Mouse (Mus musculus) liver, embryonic 11.5 days (tissue): ENCODE data around the gene Osbpl8. TPM values are rescaled to one million over a fixed set of nuclear protein-coding genes. Genes with fewer than 3 reads are reported as not detected.

ENCODE experiments used
- ATAC-seq: fragments of 200-750 bp; cut with Nextera tagmentation; replicated peaks from 2 replicates; pipeline ENCODE4 v1.8.0; 2017; ENCODE audit warnings: moderate number of reproducible peaks, mild to moderate bottlenecking, moderate TSS enrichment, moderate library complexity; ENCODE audit not compliant: low FRiP score
- DNase-seq: peaks from one replicate; pipeline ENCODE4 v3.0.0-alpha.2; 2017; ENCODE audit warnings: low spot score
- H3K27ac ChIP-seq: fragments of 300-500 bp; sonication (generic); 2 replicates; pipeline ENCODE4 v1.5.1; 2014; ENCODE audit warnings: mild to moderate bottlenecking, low read depth, low read length, control low read depth
- H3K27me3 ChIP-seq: fragments of 300-500 bp; sonication (generic); replicated peaks from 2 replicates; pipeline ENCODE4 v1.6.1; 2014; ENCODE audit warnings: low read length, mixed read lengths; ENCODE audit not compliant: control insufficient read depth, insufficient read depth
- H3K36me3 ChIP-seq: fragments of 300-500 bp; sonication (generic); 2 replicates; pipeline ENCODE4 v1.6.1; 2014; ENCODE audit warnings: mild to moderate bottlenecking, low read length, moderate library complexity, mixed read lengths; ENCODE audit not compliant: control insufficient read depth, insufficient read depth
- H3K4me1 ChIP-seq: fragments of 300-500 bp; sonication (generic); replicated peaks from 2 replicates; pipeline ENCODE4 v1.6.1; 2014; ENCODE audit warnings: low read length, mixed read lengths; ENCODE audit not compliant: control insufficient read depth, insufficient read depth
- H3K4me2 ChIP-seq: fragments of 300-500 bp; sonication (generic); 2 replicates; pipeline ENCODE4 v1.6.1; 2014; ENCODE audit warnings: mild to moderate bottlenecking, control low read depth, moderate library complexity
- H3K4me3 ChIP-seq: fragments of 300-500 bp; sonication (generic); 2 replicates; pipeline ENCODE4 v1.5.1; 2014; ENCODE audit warnings: low read depth, low read length, control low read depth
- H3K9ac ChIP-seq: fragments of 300-500 bp; sonication (generic); 2 replicates; pipeline ENCODE4 v1.6.1; 2014; ENCODE audit warnings: low read depth, low read length, control low read depth
- H3K9me3 ChIP-seq: fragments of 300-500 bp; sonication (generic); 2 replicates; pipeline ENCODE4 v1.6.1; 2016; ENCODE audit warnings: low read length, inconsistent platforms, mixed read lengths; ENCODE audit not compliant: control insufficient read depth
- WGBS: fragments of 180-500 bp; shearing (Covaris S2); extraction: QIAGEN DNeasy Blood & Tissue Kit; methylation state at CpG from one replicate; pipeline ENCODE4 v1.1.7; 2014; 5-methylcytosine and 5-hydroxymethylcytosine counted together
- polyA plus RNA-seq: library from polyadenylated mRNA; unstranded; fragments of >200 nt; fragmentation: Nextera tagmentation; extraction: Ambion mirVana; gene quantifications from 2 replicates; pipeline ENCODE4 v1.2.1, GENCODE M21; 2014

Osbpl8 gene
- polyA plus RNA-seq, 1 experiment from 2014 or later: 11.2 TPM

DNA sequence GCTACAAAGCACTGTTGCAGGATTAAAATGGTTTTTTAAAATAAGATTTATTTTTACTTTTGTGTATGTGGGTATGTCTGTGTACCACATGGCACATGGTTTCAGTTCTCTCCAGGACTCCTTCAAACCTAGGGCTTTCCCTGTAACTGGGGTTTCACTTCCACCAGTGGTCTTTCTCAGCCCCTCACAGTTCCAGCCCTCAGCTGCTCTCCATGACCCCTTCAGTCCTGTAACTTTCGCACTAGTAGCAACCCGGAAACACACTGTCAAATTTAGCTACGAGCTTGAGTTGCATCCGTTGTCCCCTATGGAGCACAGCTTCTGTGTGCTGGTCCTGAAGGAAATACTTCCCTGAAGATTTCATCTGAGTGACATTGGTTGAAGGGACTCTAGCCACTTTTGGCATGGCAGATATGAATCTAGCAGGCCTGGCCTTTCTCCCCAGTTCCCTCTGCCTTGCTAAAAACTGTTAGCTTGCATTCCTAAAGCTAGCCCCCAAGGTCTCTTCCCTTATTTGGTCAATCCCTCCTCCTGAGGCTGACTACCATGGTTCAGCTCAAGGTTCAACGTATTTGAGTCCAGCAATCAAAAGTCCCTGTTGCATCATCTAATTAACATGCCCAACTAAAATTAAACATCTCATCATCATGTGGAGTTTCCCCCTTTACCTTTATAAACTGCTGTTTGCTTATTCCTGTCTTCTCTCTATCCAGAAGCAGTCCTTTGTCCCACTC lies 4.6 kb upstream of the Osbpl8 start:
- ATAC-seq (no peak), DNase-seq (no peak)
- no peak overlapping the region for H3K4me3 ChIP-seq
- no peak overlapping the region for H3K27ac ChIP-seq
- no peak overlapping the region for H3K9ac ChIP-seq
- WGBS: 66% methylated on average over 5 of the region's 5 CpGs
- no peak overlapping the region for H3K4me2 ChIP-seq
- H3K4me1 ChIP-seq: peaks cover 7% of the 10 kb centered on the region
- no peaks in the 10 kb centered on the region for H3K36me3 ChIP-seq
- H3K9me3 ChIP-seq: no peaks in the 10 kb centered on the region
- H3K27me3 ChIP-seq: no peaks in the 10 kb centered on the region

DNA sequence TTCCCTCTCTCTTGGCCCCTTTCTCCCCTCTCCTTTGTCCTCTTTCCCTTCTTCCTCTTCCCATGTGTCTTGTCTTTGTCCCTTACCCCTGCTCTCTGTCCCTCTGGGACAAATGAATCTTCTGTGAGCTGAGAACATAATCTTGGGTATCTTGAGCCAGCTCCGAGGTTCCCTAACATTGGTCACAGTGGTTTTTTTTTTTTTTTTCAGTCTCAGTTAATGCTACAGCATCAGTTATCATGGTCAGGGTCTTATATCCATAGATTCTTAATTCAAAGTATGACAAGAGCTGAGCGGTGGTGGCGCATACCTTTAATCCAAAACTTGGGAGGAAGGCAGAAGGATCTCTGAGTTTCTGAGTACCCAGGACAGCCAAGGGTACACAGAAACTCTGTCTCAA lies 4.0 kb upstream of the Osbpl8 start:
- no peak for DNase-seq

DNA sequence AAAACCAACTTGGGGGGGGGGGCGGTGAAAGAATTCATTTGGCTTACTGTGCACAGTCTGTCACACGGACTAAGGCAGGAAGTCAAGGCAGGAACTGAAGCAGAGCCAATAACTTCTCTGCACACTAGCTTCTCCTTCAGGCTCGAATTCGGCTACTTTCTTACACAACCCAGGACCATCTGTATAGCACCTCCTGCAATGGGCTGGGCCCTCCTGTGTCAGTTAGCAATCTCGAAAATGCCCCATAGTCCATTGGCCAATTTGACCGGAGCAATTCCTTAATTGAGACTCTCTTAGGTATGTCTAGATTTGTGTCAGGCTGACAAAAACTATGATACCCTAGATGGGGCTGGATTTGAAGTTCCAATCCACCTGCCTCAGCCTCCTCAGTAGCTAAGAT lies 3.2 kb upstream of the Osbpl8 start:
- no peak overlapping the region for H3K4me3 ChIP-seq
- DNase-seq (no peak), ATAC-seq (no peak)
- H3K4me2 ChIP-seq: no peak overlapping the region
- no peaks in the 10 kb centered on the region for H3K9me3 ChIP-seq
- peaks cover 7% of the 10 kb centered on the region for H3K4me1 ChIP-seq
- no peak overlapping the region for H3K27ac ChIP-seq
- no peaks in the 10 kb centered on the region for H3K27me3 ChIP-seq
- H3K36me3 ChIP-seq: no peaks in the 10 kb centered on the region
- 76% methylated on average over 6 of the region's 6 CpGs for WGBS
- no peak overlapping the region for H3K9ac ChIP-seq

More for the DNA sequence above, 4.0 kb upstream of the Osbpl8 start:
- Histone ChIP-seq H3K27me3 (no peaks in the 10 kb centered on the region), H3K9me3 (no peaks in the 10 kb centered on the region), H3K4me1 (peaks cover 7% of the 10 kb centered on the region), H3K36me3 (no peaks in the 10 kb centered on the region), H3K4me3 (no peak overlapping the region), H3K27ac (no peak overlapping the region), H3K4me2 (no peak overlapping the region), H3K9ac (no peak overlapping the region)
- 82% methylated on average over 3 of the region's 3 CpGs for WGBS
- ATAC-seq: no peak

DNA sequence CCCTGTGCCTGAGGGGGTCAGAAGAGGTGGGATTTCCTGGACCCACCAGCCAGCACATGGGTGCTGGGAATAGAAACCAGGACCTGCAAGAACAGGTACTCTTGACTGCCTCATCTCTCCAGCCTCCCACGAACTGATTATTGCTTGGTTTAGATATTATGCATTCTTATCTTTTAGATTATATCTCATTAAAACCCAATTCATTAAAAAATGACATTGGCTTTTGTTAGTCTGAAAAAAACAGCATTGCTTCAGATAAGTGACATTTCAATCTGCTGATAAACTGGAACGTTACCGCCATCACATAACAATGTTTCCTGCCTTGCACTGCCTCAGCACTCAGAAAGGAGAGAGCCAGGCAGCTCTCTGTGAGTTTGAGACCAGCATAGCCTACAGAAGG lies 1.5 kb upstream of the Osbpl8 start:
- Histone ChIP-seq H3K36me3 (no peaks in the 10 kb centered on the region), H3K4me1 (peaks cover 16% of the 10 kb centered on the region), H3K4me3 (no peak overlapping the region), H3K9me3 (no peaks in the 10 kb centered on the region), H3K9ac (no peak overlapping the region), H3K27ac (no peak overlapping the region), H3K4me2 (no peak overlapping the region), H3K27me3 (no peaks in the 10 kb centered on the region)
- DNase-seq (no peak), ATAC-seq (no peak)
- 53% methylated on average over 3 of the region's 3 CpGs for WGBS

DNA sequence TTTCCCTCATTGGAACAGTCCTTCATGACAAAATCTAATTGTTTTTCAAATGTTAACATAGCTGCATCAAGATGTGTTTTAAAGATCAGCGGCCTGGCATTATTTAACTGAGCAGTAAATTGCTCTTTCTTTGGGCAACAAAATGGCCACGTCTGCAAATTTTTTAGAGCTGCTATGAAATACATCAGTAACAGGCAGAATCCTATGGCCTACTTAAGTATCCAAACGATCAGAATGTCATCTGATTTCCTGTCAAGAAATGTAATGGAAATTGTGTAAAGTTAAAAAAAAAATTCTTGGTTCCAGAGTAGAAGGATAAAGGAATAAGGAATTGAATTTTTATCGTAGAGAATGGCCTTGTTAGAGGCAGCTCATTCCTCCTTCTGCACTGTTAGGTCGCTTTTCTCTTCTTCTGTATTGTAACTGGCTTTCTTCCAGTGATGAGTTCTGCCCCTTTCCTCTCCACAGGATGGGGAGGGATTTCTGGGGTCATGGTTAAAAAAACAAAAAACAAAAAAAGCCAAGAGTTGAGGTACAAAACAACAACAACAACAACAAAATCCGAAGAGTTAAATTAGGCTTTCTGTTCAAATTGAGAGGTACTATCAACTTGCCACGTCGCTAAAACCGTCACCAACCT lies 831 bp upstream of the Osbpl8 start:
- H3K4me2 ChIP-seq: peak overlapping the region; percentile 60
- DNase-seq (no peak), ATAC-seq (no peak)
- H3K4me1 ChIP-seq: peaks cover 22% of the 10 kb centered on the region
- H3K27me3 ChIP-seq: no peaks in the 10 kb centered on the region
- H3K9me3 ChIP-seq: no peaks in the 10 kb centered on the region
- peak overlapping the region; percentile 93 for H3K27ac ChIP-seq
- peak overlapping the region; percentile 97 for H3K4me3 ChIP-seq
- H3K9ac ChIP-seq: peak overlapping the region; percentile 39
- H3K36me3 ChIP-seq: no peaks in the 10 kb centered on the region
- 37% methylated on average over 9 of the region's 9 CpGs for WGBS

DNA sequence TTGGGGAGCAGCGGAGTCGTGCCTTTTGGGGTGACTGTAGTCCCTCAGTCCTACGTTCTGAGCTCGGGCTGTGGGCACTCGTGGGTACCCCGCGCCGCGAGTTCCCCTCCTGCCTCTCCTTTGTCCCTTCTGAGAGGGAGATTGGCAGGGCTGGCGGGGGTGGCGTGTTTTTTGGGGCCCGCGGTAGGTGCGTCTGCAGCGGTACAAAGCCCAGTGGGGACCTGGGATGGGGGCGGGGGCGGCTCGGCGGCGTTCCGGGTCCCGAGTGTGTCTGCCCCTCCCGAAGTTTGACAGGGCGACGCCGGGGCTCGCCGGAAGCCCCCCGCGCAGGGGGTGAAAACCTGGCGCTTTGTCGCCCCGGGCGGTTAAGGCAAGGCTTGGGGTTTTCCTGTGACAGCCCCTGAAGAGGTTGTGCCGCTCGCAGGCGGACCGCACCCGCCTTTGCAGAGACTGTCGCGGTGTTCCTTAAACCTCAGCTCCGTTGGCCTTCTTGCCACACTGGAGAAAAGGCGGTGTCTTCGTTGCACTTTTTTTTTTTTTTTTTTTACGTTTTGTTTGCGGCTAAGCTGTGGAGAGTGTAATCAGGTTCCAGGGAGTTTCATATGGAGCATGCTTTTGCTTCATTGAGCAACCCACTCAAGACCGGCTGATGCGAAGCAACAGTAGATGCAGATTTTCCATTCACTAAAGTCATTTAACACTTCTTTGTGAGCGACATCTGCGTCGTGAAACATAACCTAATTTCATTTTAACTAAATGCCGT lies 848 bp downstream of the Osbpl8 start:
- H3K27me3 ChIP-seq: no peaks in the 10 kb centered on the region
- peak overlapping the region; percentile 96 for H3K9ac ChIP-seq
- H3K9me3 ChIP-seq: no peaks in the 10 kb centered on the region
- peak overlapping the region; percentile 97 for H3K4me3 ChIP-seq
- H3K4me2 ChIP-seq: peak overlapping the region; percentile 60
- H3K4me1 ChIP-seq: peaks cover 26% of the 10 kb centered on the region
- peak overlapping the region; percentile 93 for H3K27ac ChIP-seq
- DNase-seq: peak; percentile 66
- no peaks in the 10 kb centered on the region for H3K36me3 ChIP-seq
- peak; percentile 29 for ATAC-seq
- under 1% methylated on average over 52 of the region's 52 CpGs for WGBS

DNA sequence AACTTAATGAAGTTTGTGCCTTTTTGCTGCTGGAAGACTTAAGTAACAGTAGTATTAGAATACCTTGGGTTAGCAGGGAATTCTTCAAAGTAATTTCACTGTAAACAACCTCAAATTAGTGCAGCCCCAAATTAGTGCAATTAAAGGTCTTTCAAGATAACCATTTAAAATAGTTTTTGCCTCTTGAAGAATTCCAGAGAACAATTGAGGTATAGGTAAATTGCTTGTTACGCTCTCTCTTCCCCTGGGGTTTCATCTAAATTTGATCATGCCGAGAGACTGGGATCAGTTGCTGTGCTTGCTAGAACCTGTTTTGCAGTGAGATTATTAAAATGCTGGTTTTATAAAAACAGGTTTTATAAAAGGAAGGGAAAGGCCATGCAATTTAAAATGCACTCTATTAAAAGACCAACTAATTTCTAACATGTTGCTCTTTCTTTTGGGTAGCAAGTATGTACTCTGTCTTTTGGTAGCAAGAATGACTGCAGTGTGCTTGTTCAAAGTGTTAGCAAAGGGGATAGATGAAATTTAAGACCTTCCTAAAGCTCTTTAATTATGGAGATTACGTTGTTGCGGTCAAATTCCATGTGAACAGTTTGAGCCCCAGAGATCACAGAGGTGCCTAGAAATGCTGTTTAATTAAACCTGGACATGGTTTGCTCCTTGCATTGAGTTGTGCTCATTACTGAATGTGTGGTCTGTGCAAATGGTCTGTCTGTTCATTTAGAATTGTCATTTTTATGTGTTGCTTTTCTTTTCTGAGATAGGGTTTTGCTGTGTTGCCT lies 1.7 kb downstream of the Osbpl8 start:
- H3K27me3 ChIP-seq: no peaks in the 10 kb centered on the region
- WGBS: 60% methylated on average over 4 of the region's 4 CpGs
- ATAC-seq (no peak), DNase-seq (no peak)
- peak overlapping the region; percentile 96 for H3K9ac ChIP-seq
- no peak overlapping the region; the same call in 1 of the 2 replicates for H3K27ac ChIP-seq
- H3K9me3 ChIP-seq: no peaks in the 10 kb centered on the region
- H3K4me1 ChIP-seq: peaks cover 34% of the 10 kb centered on the region
- peak overlapping the region; percentile 97 for H3K4me3 ChIP-seq
- no peaks in the 10 kb centered on the region for H3K36me3 ChIP-seq
- peak overlapping the region; percentile 60 for H3K4me2 ChIP-seq

DNA sequence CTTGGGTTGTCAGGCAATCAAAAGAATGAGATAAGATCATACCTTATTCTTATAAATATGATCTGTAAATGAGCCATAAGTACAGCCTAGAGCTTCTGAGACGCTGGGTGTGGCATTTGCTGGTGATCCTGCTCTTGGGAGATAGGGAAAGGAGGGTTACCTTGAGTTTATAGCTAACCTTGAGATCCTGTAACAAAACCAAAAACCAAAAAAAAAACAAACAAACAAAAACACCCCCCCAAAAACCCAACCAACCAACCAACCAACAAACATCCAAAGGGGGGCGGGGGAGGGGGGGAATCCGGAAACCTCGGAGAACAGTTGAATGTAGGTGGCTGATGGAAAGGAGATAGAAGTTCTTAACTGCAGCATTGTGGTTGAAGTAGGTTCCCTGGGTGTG lies 2.9 kb downstream of the Osbpl8 start:
- no peaks in the 10 kb centered on the region for H3K9me3 ChIP-seq
- ATAC-seq (no peak), DNase-seq (no peak)
- 55% methylated on average over 4 of the region's 4 CpGs for WGBS
- no peaks in the 10 kb centered on the region for H3K27me3 ChIP-seq
- H3K36me3 ChIP-seq: no peaks in the 10 kb centered on the region
- H3K4me3 ChIP-seq: no peak overlapping the region
- H3K4me2 ChIP-seq: peak overlapping the region; percentile 54
- peak overlapping the region; percentile 80 for H3K27ac ChIP-seq
- peaks cover 38% of the 10 kb centered on the region for H3K4me1 ChIP-seq
- 0 out of 2 replicates have a peak overlapping the region, but pooled peaks have one; percentile 10 for H3K9ac ChIP-seq
